Mouse (Mus musculus) embryonic fibroblast, embryonic 13.5 days (primary cell): ENCODE data around the gene Slbp.

Experiments used
- CTCF ChIP-seq: IDR thresholded peaks from 2 replicates; pipeline ENCODE4 v1.5.1; 2011; ENCODE audit warnings: mild to moderate bottlenecking, control low read depth, low read length, moderate library complexity, borderline replicate concordance; ENCODE audit not compliant: insufficient read depth
- POLR2A ChIP-seq: IDR thresholded peaks from 2 replicates; pipeline ENCODE4 v1.6.1; 2011; ENCODE audit warnings: low read depth, mild to moderate bottlenecking, control low read depth, low read length, moderate library complexity

DNA sequence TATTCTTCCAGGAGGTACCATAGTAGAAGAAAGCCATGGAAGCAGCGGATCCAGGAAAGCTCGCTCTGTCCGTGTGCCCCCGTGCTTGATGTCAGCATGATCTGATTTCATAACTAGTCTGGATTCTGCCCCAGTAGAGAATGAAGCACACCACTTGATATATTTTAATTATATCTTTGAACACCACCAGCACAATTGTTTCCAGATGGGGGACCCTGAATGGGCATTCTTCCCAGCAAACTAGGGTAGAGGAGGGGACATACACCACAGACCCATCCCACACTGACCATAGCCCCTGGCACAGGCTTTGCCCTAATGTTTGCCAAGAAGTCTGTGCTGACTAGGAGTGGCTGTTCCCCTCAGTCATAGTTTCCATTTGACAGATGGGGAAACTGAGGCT, 32.6 kb upstream of the Slbp start:
- TF ChIP-seq POLR2A (no peak), CTCF (no peak)
